Mouse (Mus musculus): Measurements from ENCODE around the gene Hectd4. TPM values are rescaled to one million over a fixed set of nuclear protein-coding genes. Genes with fewer than 3 reads are reported as not detected.
A peak's percentile ranks its signal among the peaks of the same experiment; 100 is the strongest.

Gene Hectd4
- 2.0 and 2.9 TPM in 2 replicates for polyA plus RNA-seq (2015; fragmentation: Nextera tagmentation; extraction: Ambion mirVana)

- H3K27me3 ChIP-seq (ENCODE audit: insufficient read depth, low read length) = no peaks in the 10 kb centered on the region
- peak; percentile 92 for ATAC-seq (replicated peaks; ENCODE audit: low FRiP score, low read depth)
- H3K4me1 ChIP-seq (replicated peaks; ENCODE audit: insufficient read depth, low read length) = 0 out of 2 replicates have a peak, but pooled peaks cover 5% of the 10 kb centered on the region
- H3K9ac ChIP-seq (ENCODE audit: low read depth, low read length) = peak within 1 kb of the TSS; percentile 87
- no peak for TF ChIP-seq CTCF (IDR thresholded peaks at IDR 0.05; ENCODE audit: low read depth)
- peak within 1 kb of the TSS; percentile 88 for H3K4me3 ChIP-seq (replicated peaks; ENCODE audit: low read depth, low read length)
- H3K27ac ChIP-seq = peak within 1 kb of the TSS; percentile 83
- peak; percentile 97 for DNase-seq (ENCODE audit: low spot score)
- peak within 1 kb of the TSS; percentile 62 for H3K4me2 ChIP-seq (ENCODE audit: low read length)
- H3K36me3 ChIP-seq (ENCODE audit: insufficient read depth, low read length) = no peaks in the 10 kb centered on the region
- WGBS = under 1% methylated on average over 77 of the region's 90 CpGs
- H3K9me3 ChIP-seq (replicated peaks; ENCODE audit: low read length) = no peaks in the 10 kb centered on the region
Measured at GRCm38 (mm10) chr5:121219980-121220731, at the start of gene Hectd4. TSS of gene Hectd4 (plus strand) at chr5:121220219.

DNA sequence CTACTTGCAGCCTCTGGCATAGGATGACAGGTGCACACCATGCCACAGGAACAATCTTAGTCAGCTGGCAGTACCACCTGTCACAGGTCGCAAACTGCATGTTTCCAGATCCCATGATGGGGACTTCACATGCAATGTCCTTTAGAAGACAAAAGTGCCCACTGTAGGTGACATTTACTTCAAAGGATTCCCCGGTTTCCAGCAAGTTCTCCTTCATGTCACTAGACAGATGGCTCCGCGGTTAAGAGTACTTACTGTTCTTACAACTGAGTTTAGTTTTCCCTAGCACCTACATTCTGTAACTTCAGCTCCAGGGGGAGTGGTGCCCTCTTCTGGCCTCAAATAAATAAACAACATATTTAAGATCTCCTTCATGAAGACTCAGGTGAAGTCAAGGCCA is 47.2 kb upstream of the Hectd4 start:
- H3K36me3 ChIP-seq (ENCODE audit: insufficient read depth, low read length) = peaks cover 7% of the 10 kb centered on the region; the same call in 1 of the 2 replicates
- DNase-seq (ENCODE audit: low spot score) = peak; percentile 41
- WGBS = 72% methylated on average over 4 of the region's 4 CpGs
- H3K4me1 ChIP-seq (replicated peaks; ENCODE audit: insufficient read depth, low read length) = no peaks in the 10 kb centered on the region
- H3K9ac ChIP-seq (ENCODE audit: low read depth, low read length) = no peak overlapping the region
- no peaks in the 10 kb centered on the region for H3K27me3 ChIP-seq (ENCODE audit: insufficient read depth, low read length)
- peak; percentile 62 for TF ChIP-seq CTCF (IDR thresholded peaks at IDR 0.05; ENCODE audit: low read depth)
- no peaks in the 10 kb centered on the region for H3K9me3 ChIP-seq (replicated peaks; ENCODE audit: low read length)
- no peak overlapping the region for H3K4me3 ChIP-seq (replicated peaks; ENCODE audit: low read depth, low read length)
- ATAC-seq (replicated peaks; ENCODE audit: low FRiP score, low read depth) = no peak
- no peak overlapping the region for H3K4me2 ChIP-seq (ENCODE audit: low read length)
- no peak overlapping the region for H3K27ac ChIP-seq

DNA sequence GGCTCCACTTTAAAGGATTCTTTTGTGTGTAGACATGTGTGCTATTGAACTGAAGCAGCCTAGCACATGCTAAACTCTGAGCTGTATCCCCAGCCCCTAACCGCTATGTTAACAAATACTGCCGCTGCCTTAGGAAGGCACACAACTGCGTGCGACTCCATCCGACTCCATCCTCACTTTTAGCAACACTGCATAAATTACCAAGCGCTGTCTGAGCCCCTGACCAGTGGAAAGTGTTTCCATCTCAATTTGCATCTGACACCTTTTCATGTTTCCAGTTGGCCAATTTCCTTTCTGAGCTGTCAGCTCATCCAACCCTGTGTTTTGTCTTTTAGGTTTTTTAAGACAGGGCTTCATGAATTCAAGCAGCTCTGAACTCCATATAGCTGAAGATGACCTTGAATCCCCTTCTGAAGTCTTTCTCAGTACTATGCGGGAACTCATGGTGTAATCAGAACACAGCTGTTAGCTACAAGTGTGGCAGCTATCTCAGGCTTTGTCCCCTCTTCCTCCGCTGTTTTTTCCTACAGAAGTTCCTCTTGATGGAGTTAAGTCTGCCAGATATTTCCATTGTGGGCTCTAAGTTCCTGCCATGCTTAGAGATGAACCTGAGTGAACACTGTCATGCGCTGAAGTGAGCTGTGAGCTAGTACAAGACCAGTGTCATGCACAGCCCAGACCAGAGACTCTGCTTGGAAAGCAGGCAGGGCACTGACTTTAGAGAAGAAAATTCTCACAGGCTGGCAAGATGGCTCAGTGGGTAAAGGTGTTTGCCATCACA is 40.8 kb upstream of the Hectd4 start:
- TF ChIP-seq CTCF (IDR thresholded peaks at IDR 0.05; ENCODE audit: low read depth) = no peak
- WGBS = 65% methylated on average over 9 of the region's 9 CpGs

DNA sequence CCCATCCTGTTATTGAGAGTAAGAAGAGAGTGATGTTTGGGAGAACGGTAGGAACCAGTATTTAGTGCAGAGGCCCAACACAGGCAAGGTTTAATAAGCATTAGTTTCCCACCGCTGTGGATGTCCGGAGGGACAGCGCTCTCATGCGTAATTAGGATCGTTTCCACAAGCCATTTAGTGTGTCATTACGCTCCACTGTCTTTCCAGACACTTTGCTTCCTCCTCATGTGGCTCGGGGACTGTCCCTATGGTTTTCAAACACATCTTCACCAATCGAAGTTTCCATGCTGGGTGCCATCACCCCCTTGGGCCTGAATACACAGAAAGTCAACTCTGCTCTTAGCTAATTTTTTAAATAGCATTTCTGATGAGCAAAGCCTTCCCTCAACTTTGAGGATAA is 36.8 kb upstream of the Hectd4 start:
- DNase-seq (ENCODE audit: low spot score) (no peak), ATAC-seq (replicated peaks; ENCODE audit: low FRiP score, low read depth) (no peak)
- no peak for TF ChIP-seq CTCF (IDR thresholded peaks at IDR 0.05; ENCODE audit: low read depth)
- H3K9ac ChIP-seq (ENCODE audit: low read depth, low read length) = no peak overlapping the region
- no peaks in the 10 kb centered on the region for H3K27me3 ChIP-seq (ENCODE audit: insufficient read depth, low read length)
- H3K4me3 ChIP-seq (replicated peaks; ENCODE audit: low read depth, low read length) = no peak overlapping the region
- H3K4me1 ChIP-seq (replicated peaks; ENCODE audit: insufficient read depth, low read length) = peaks cover 26% of the 10 kb centered on the region
- H3K36me3 ChIP-seq (ENCODE audit: insufficient read depth, low read length) = no peaks in the 10 kb centered on the region
- H3K4me2 ChIP-seq (ENCODE audit: low read length) = no peak overlapping the region
- no peaks in the 10 kb centered on the region for H3K9me3 ChIP-seq (replicated peaks; ENCODE audit: low read length)
- WGBS = 50% methylated on average over 9 of the region's 9 CpGs
- no peak overlapping the region for H3K27ac ChIP-seq

More for the DNA sequence above, 40.8 kb upstream of the Hectd4 start:
- Histone ChIP-seq H3K4me1 (replicated peaks; ENCODE audit: insufficient read depth, low read length) (peaks cover 12% of the 10 kb centered on the region), H3K4me2 (ENCODE audit: low read length) (no peak overlapping the region), H3K9ac (ENCODE audit: low read depth, low read length) (no peak overlapping the region), H3K36me3 (ENCODE audit: insufficient read depth, low read length) (no peaks in the 10 kb centered on the region), H3K4me3 (replicated peaks; ENCODE audit: low read depth, low read length) (no peak overlapping the region), H3K27me3 (ENCODE audit: insufficient read depth, low read length) (no peaks in the 10 kb centered on the region), H3K27ac (no peak overlapping the region), H3K9me3 (replicated peaks; ENCODE audit: low read length) (no peaks in the 10 kb centered on the region)
- no peak for DNase-seq (ENCODE audit: low spot score)
- no peak for ATAC-seq (replicated peaks; ENCODE audit: low FRiP score, low read depth)

DNA sequence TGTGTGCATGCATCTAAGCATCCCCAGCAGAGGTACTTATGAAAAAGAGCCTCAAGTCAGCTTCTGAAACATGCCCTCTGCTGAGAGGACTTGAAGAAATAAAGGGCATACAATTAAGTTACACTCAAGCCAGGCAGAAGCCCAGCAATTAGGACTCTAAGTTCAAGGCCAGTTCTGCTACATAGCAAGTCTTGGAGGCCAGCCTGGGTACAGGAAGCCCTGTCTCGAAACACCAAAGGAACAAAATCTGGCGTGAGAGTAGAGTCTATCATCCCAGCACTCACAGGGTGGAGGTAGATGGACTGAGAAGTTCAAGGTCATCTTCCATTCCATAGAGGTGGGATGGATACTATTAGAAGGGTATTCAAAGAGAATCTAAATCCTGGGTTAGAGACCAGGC is 35.6 kb upstream of the Hectd4 start:
- Histone ChIP-seq H3K27ac (no peak overlapping the region), H3K9ac (ENCODE audit: low read depth, low read length) (no peak overlapping the region), H3K27me3 (ENCODE audit: insufficient read depth, low read length) (no peaks in the 10 kb centered on the region), H3K9me3 (replicated peaks; ENCODE audit: low read length) (no peaks in the 10 kb centered on the region), H3K36me3 (ENCODE audit: insufficient read depth, low read length) (no peaks in the 10 kb centered on the region), H3K4me1 (replicated peaks; ENCODE audit: insufficient read depth, low read length) (peaks cover 26% of the 10 kb centered on the region), H3K4me2 (ENCODE audit: low read length) (no peak overlapping the region), H3K4me3 (replicated peaks; ENCODE audit: low read depth, low read length) (no peak overlapping the region)
- TF ChIP-seq CTCF (IDR thresholded peaks at IDR 0.05; ENCODE audit: low read depth) = no peak
- no peak for ATAC-seq (replicated peaks; ENCODE audit: low FRiP score, low read depth)
- WGBS = 61% methylated on average over 2 of the region's 2 CpGs
- no peak for DNase-seq (ENCODE audit: low spot score)

DNA sequence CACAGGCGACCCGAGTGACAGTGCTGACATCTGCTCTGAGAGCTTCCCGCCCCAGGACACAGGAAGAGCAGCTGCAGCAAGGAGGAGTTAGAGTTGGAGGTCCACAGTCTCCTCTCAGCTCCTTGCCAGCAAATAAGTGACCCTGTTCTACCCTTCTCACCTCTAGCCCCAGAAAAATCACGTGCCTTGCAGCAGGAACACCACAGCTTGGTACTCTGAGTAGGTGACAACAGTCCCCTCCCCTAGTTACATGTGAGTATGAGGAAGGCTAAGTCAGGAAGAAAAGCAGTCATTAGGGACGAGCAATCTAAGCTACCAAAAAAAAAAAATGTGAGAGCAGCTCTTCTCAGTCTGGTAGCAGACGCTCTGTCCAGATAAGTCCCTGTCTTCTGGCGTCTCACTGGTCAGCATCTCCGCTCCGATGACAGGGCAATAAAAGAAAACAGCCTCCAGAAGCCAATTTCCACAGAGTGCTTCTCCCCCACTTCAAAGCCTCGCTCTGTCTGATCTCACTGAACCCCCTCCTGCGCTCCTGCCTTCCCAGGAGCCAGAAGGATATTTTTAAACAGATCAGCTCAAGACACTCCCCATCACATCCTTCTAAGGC is 35.0 kb upstream of the Hectd4 start:
- Histone ChIP-seq H3K4me3 (replicated peaks; ENCODE audit: low read depth, low read length) (no peak overlapping the region), H3K4me2 (ENCODE audit: low read length) (peak overlapping the region; percentile 24; the same call in 1 of the 2 replicates), H3K27ac (peak overlapping the region; percentile 31; the same call in 1 of the 2 replicates), H3K9me3 (replicated peaks; ENCODE audit: low read length) (no peaks in the 10 kb centered on the region), H3K27me3 (ENCODE audit: insufficient read depth, low read length) (no peaks in the 10 kb centered on the region), H3K36me3 (ENCODE audit: insufficient read depth, low read length) (no peaks in the 10 kb centered on the region), H3K4me1 (replicated peaks; ENCODE audit: insufficient read depth, low read length) (peaks cover 26% of the 10 kb centered on the region), H3K9ac (ENCODE audit: low read depth, low read length) (no peak overlapping the region)
- 17% methylated on average over 11 of the region's 11 CpGs for WGBS
- no peak for TF ChIP-seq CTCF (IDR thresholded peaks at IDR 0.05; ENCODE audit: low read depth)
- ATAC-seq (replicated peaks; ENCODE audit: low FRiP score, low read depth) = peak; percentile 46; the same call in 1 of the 2 replicates
- DNase-seq (ENCODE audit: low spot score) = peak; percentile 59
